Mouse (Mus musculus) cerebellum, adult 9-10 months (tissue): Measurements from ENCODE around the gene Olfr485.
"Not testable (repeated sequence)": the region's sequence is repeated elsewhere in the genome, so short reads cannot be mapped to it uniquely, and the experiment has no call there.

Experiments used
- DNase-seq: peaks from one replicate; pipeline ENCODE4 v3.0.0; 2022

Gene Olfr485

GRCm38 (mm10) chr7:108159771-108160170 is at the start of gene Olfr485:
Gene Olfr485, minus strand, starts transcription at chr7:108159871.
- no peak for DNase-seq

DNA sequence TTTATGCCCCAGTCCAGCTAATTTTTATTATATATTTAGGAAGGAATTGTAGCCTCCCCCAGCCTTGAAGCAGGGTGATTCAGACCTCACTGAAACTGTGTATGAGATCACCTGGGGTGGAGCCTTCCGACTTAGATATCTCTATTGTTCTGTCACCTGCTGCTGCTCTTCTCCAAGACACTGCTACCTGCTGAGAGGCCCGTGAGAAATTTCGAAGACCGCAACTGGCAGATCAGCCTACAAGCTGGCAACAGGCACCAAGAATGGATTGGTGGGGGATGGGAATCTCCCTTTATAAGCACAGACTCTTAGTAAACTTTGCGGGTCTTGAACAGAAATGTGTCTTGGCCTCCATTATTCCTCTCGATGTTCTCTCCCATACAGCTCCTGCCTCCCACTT is 37.3 kb upstream of the Olfr485 start:
- DNase-seq, result no peak

DNA sequence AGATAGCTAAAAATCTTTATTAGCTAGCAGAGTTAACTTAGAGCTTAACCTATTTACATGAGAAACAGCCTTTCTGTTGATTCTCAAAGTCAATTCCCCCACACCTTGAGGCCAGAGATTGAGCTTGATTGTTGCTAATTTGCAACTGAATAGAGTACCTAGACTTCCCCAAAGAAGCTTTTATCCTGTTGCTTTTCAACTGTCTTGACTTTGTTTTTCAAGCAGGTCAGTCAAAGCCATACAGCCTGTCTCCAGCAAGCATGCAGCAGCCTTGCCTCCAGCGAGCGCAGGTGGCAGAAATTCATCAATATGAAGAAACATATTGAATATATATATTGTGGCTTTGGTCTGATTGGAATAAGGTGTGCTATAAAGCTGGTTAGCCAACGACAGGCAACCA is 36.7 kb upstream of the Olfr485 start:
- not testable (repeated sequence) for DNase-seq

GRCm38 (mm10) chr7:108192714-108193113 is 33.0 kb upstream of the Olfr485 start:
- not testable (repeated sequence) for DNase-seq

DNA sequence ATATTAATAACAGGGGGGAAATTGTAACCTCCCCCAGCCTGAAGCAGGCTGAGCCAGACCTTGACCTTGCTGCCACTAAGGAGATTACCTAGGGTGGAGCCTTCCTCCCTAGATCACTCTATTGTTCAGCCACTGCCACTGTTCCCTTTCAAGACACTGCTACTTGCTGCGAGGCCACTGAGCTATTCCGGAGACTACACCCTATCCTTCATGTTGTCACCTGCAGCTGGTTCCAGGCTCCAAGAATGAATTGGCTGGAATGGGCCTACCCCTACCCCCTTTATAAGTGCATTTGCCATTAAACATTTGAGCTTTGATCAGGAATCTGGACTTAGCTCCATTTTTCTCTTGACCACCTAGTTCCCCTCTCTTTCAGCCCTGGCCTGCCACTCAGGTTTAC is 31.5 kb upstream of the Olfr485 start:
- not testable (repeated sequence) for DNase-seq

DNA sequence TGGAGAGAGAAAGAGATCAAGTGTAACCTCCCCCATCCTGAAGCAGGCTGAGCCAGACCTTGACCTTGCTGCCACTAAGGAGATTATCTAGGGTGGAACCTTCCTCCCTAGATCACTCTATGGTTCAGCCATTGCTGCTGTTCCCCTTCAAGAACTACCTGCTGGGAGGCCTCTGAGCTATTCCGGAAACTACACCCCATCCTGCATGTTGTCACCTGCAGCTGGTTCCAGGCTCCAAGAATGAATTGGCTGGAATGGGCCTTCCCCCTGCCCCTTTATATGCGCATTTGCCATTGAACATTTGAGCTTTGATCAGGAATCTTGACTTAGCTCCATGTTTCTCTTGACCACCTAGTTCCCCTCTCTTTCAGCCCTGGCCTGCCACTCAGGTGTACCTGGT is 25.6 kb upstream of the Olfr485 start:
- DNase-seq, result not testable (repeated sequence)

DNA sequence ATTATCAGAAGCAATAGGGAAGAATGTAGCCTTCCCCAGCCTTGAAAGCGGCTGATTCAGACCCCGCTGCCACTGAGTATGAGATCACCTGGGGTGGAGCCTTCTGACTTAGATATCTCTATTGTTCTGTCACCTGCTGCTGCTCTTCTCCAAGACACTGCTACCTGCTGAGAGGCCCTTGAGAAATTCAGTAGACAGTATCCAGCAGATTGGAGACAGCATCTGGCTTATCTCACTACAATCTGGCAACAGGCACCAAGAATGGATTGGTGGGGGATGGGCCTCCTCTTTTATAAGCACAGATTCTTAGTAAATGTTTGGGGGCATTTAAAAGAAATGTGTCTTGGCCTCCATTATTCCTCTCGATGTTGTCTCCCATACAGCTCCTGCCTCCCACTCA is 24.7 kb upstream of the Olfr485 start:
- not testable (repeated sequence) for DNase-seq

GRCm38 (mm10) chr7:108172642-108173041 is 13.0 kb upstream of the Olfr485 start, which contains the start of gene Olfr486:
Gene Olfr486, minus strand, starts transcription at chr7:108172742.
- not testable (repeated sequence) for DNase-seq

- DNase-seq, result no peak
Measured at GRCm38 (mm10) chr7:108127349-108127748, 32.3 kb downstream of the Olfr485 start, which contains the start of gene Olfr484. Gene Olfr484, minus strand, starts transcription at chr7:108127449.

GRCm38 (mm10) chr7:108121416-108121815 is 38.3 kb downstream of the Olfr485 start:
- no peak for DNase-seq

DNA sequence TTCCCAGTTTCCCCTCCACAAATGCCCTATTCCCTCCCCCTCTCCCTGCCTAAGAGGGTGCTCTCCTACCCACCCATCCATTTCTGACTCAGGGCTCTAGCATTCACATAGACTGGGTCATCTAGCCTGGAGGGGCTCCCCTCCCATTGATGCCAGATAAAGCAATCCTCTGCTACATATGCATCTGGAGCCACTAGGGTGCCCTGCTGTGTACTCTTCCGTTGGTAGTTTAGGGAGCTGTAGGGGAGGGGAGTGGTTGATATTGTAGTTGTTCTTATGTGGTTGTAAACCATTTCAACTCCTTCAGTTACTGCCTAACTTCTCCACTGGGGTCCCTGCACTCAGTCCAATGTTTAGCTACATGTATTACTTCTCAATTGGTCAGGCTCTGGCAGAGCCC is 39.0 kb downstream of the Olfr485 start:
- no peak for DNase-seq
